In the genomic region with DNA sequence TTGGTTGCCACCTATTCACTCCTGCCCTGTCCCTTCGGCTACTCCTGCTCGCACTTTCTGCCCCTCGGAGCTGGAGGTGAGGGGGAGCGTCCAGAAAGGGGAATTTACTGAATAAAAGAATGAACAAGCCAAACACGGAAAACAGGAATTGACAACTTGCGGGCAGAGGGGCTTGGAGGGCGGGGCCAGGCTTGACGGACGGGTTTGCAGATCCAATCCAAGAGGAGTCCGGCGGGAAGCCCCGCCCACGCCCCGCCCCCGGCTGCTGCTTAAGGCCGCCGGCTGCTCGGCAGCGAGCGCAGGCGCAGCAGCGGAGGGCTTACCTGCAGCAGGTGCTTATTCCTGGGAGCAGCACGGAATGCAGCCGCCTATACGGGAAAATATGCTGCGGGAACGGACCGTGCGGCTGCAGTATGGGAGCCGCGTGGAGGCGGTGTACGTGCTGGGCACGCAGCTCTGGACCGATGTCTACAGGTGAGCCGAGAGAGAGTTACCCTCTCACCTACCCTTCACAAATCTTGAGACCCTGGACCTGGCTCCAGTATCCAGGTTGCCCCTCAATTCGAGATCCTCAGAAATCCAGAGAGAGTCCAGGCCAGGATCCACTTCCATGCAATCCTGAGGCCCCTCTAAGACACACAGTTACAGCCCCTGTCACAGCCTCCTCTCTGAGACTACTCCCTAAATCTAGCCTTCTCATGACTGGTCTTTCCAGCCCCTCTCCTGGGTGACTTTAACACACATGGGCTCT, we compare ENCODE assay signal across 7 mouse cellular contexts. TPM values are rescaled to one million over a fixed set of nuclear protein-coding genes. Genes with fewer than 3 reads are reported as not detected.
A peak's percentile ranks its signal among the peaks of the same experiment; 100 is the strongest.
DNase-seq lines count a peak whose midpoint lies in the region; ATAC-seq and TF ChIP-seq lines count a peak whose summit lies in the region.

TSS of gene Padi2 (plus strand) at position 269 of the 751 bp plus-strand sequence.

- no peak for ATAC-seq in limb, embryonic 11.5 days (ENCODE audit: insufficient number of reproducible peaks, low FRiP score, low TSS enrichment, low read depth)
- ATAC-seq in midbrain, embryonic 12.5 days (ENCODE audit: low FRiP score, low read depth): peak; percentile 67

- TF ChIP-seq POLR2A in bone marrow, adult 2 months (IDR thresholded peaks at IDR 0.05; ENCODE audit: borderline replicate concordance, control insufficient read depth, low read depth, low read length): peak; percentile 8; the same call in 1 of the 2 replicates

- H3K27ac ChIP-seq in bone marrow, adult 2 months (ENCODE audit: control insufficient read depth, insufficient read depth, low read depth, low read length, poor library complexity): peak within 1 kb of the TSS; percentile 64
- no peak within 1 kb of the TSS for H3K27ac ChIP-seq in embryonic facial prominence, embryonic 10.5 days (replicated peaks)
- H3K27ac ChIP-seq in limb, embryonic 11.5 days (replicated peaks; ENCODE audit: low read depth, low read length): no peak within 1 kb of the TSS
- no peak within 1 kb of the TSS for H3K27ac ChIP-seq in midbrain, embryonic 12.5 days (replicated peaks)

- no peak within 1 kb of the TSS for H3K9ac ChIP-seq in limb, embryonic 11.5 days (ENCODE audit: low read length)
- H3K9ac ChIP-seq in midbrain, embryonic 12.5 days (replicated peaks): peak within 1 kb of the TSS; percentile 39

- peak within 1 kb of the TSS; percentile 59 for H3K4me3 ChIP-seq in bone marrow, adult 2 months (replicated peaks; ENCODE audit: control insufficient read depth, low read depth, low read length)
- H3K4me3 ChIP-seq in embryonic facial prominence, embryonic 10.5 days: peak within 1 kb of the TSS; percentile 56
- H3K4me3 ChIP-seq in limb, embryonic 11.5 days (ENCODE audit: low read depth, low read length): 0 out of 2 replicates have a peak within 1 kb of the TSS, but pooled peaks have one; percentile 3
- H3K4me3 ChIP-seq in midbrain, embryonic 12.5 days: peak within 1 kb of the TSS; percentile 42

- H3K9me3 ChIP-seq in embryonic facial prominence, embryonic 10.5 days: no peaks in the 10 kb centered on the region
- no peaks in the 10 kb centered on the region for H3K9me3 ChIP-seq in limb, embryonic 11.5 days (ENCODE audit: control insufficient read depth, low read length)
- no peaks in the 10 kb centered on the region for H3K9me3 ChIP-seq in midbrain, embryonic 12.5 days

- peaks cover 81% of the 10 kb centered on the region for H3K27me3 ChIP-seq in embryonic facial prominence, embryonic 10.5 days (replicated peaks; ENCODE audit: low read depth, poor library complexity, severe bottlenecking)
- peaks cover 16% of the 10 kb centered on the region; the same call in 1 of the 2 replicates for H3K27me3 ChIP-seq in limb, embryonic 11.5 days (ENCODE audit: control insufficient read depth, insufficient read depth, low read length)
- peaks cover 75% of the 10 kb centered on the region for H3K27me3 ChIP-seq in midbrain, embryonic 12.5 days

- peak; percentile 92 for DNase-seq in embryonic facial prominence, embryonic 10.5 days (ENCODE audit: low spot score)
- peak; percentile 60 to 65 for DNase-seq in heart, adult 18-20 months
- peak; percentile 78 for DNase-seq in kidney, adult 18-20 months
- peak; percentile 89 for DNase-seq in limb, embryonic 11.5 days (ENCODE audit: low spot score)
- peak; percentile 91 for DNase-seq in right cerebral cortex, postnatal 4 days

- 4% methylated on average over 37 of the region's 37 CpGs for WGBS in bone marrow, adult 2 months
- WGBS in embryonic facial prominence, embryonic 10.5 days: 2% methylated on average over 37 of the region's 37 CpGs
- 3% methylated on average over 36 of the region's 37 CpGs for WGBS in limb, embryonic 11.5 days
- 3% methylated on average over 36 of the region's 37 CpGs for WGBS in midbrain, embryonic 12.5 days

- H3K4me1 ChIP-seq in bone marrow, adult 2 months (ENCODE audit: control insufficient read depth, insufficient read depth, low read length): peaks cover 2% of the 10 kb centered on the region; the same call in 1 of the 2 replicates
- peaks cover 33% of the 10 kb centered on the region for H3K4me1 ChIP-seq in embryonic facial prominence, embryonic 10.5 days
- H3K4me1 ChIP-seq in limb, embryonic 11.5 days (ENCODE audit: control insufficient read depth, insufficient read depth, low read length): peaks cover 7% of the 10 kb centered on the region
- peaks cover 17% of the 10 kb centered on the region; the same call in 1 of the 2 replicates for H3K4me1 ChIP-seq in midbrain, embryonic 12.5 days

- peak within 1 kb of the TSS; percentile 49 for H3K4me2 ChIP-seq in limb, embryonic 11.5 days (ENCODE audit: low read depth, severe bottlenecking)
- H3K4me2 ChIP-seq in midbrain, embryonic 12.5 days (replicated peaks): peak within 1 kb of the TSS; percentile 72

- TF ChIP-seq CTCF in bone marrow, adult 2 months (IDR thresholded peaks at IDR 0.05; ENCODE audit: control insufficient read depth, insufficient read depth, low read length): no peak

- no peaks in the 10 kb centered on the region for H3K36me3 ChIP-seq in embryonic facial prominence, embryonic 10.5 days (replicated peaks)
- H3K36me3 ChIP-seq in limb, embryonic 11.5 days (ENCODE audit: control insufficient read depth, insufficient read depth, low read length): no peaks in the 10 kb centered on the region
- H3K36me3 ChIP-seq in midbrain, embryonic 12.5 days: no peaks in the 10 kb centered on the region

RNA-seq across cellular contexts. Expression of gene Padi2, which starts in this region (rescaled TPM):
- 5.6 and 11.4 TPM in 2 replicates for polyA plus RNA-seq in bone marrow, adult 2 months (2011; ENCODE audit: insufficient read depth, insufficient read length, low replicate concordance, missing spikeins)
- polyA plus RNA-seq in embryonic facial prominence, embryonic 10.5 days (2016; fragmentation: Nextera tagmentation; extraction: Ambion mirVana): 0.97 and 1.6 TPM in 2 replicates
- total RNA-seq in heart, adult 18-20 months (2021): 1 to 10 TPM in 1 of 2 experiments, under 1 TPM in 1; 0.97 to 1.4 TPM
- 0.17 and 0.35 TPM in 2 replicates for polyA plus RNA-seq in limb, embryonic 11.5 days (2014; fragmentation: Nextera tagmentation; extraction: Ambion mirVana)
- polyA plus RNA-seq in midbrain, embryonic 12.5 days (2016; fragmentation: Nextera tagmentation; extraction: Ambion mirVana): 0.39 and 0.89 TPM in 2 replicates

Comparison
In these comparisons a context has a peak if more than half of its experiments do, and no peak if none do; other contexts are left out.
1. Peak in DNase-seq, H3K4me3 ChIP-seq and H3K4me2 ChIP-seq in limb, embryonic 11.5 days; RNA of the gene not detected or under 1 TPM.
2. Peak in ATAC-seq, H3K4me3 ChIP-seq, H3K9ac ChIP-seq and H3K4me2 ChIP-seq in midbrain, embryonic 12.5 days; RNA of the gene not detected or under 1 TPM.
3. H3K4me3 ChIP-seq: peak in every context shown above with its lines; median percentile 59 in bone marrow, adult 2 months; 56 in embryonic facial prominence, embryonic 10.5 days; 42 in midbrain, embryonic 12.5 days; 3 in limb, embryonic 11.5 days.